Mouse (Mus musculus): Measurements from ENCODE around the gene Btbd6. TPM values are rescaled to one million over a fixed set of nuclear protein-coding genes. Genes with fewer than 3 reads are reported as not detected.

The Btbd6 gene
- total RNA-seq, 2 experiments from 2014 or later, result 7.3 to 10.2 TPM

- intact Hi-C loops (cut with DNase I; ENCODE audit: low total_unique reads), result no loop called here
These were observed 24.2 kb downstream of the Btbd6 start, which contains the start of gene Brf1 for GRCm38 (mm10) chr12:113000294-113001132. Gene Brf1, minus strand, starts transcription at chr12:113000704.

GRCm38 (mm10) chr12:113001133-113001474, 24.8 kb downstream of the Btbd6 start:
- intact Hi-C loops (cut with DNase I; ENCODE audit: low total_unique reads), result no loop called here

More at GRCm38 (mm10) chr12:113000294-113001132, 24.2 kb downstream of the Btbd6 start, which contains the start of gene Brf1:
- DNase-seq, result peak; percentile 97

GRCm38 (mm10) chr12:113002667-113003066, 26.4 kb downstream of the Btbd6 start:
- no peak for DNase-seq
- intact Hi-C loops (cut with DNase I; ENCODE audit: low total_unique reads), result no loop called here

More at GRCm38 (mm10) chr12:113001133-113001474, 24.8 kb downstream of the Btbd6 start:
- no peak for DNase-seq

- no peak for DNase-seq
- intact Hi-C loops (cut with DNase I; ENCODE audit: low total_unique reads), result no loop called here
These were observed 27.7 kb downstream of the Btbd6 start for GRCm38 (mm10) chr12:113004011-113004410.

GRCm38 (mm10) chr12:113004993-113005392, 28.7 kb downstream of the Btbd6 start:
- intact Hi-C loops (cut with DNase I; ENCODE audit: low total_unique reads), result loop anchor here (5.0 kb wide), 2 partner anchors 42 to 152 kb away; partner anchors contain the start of gene Tedc1
- DNase-seq, result peak; percentile 66

GRCm38 (mm10) chr12:113011702-113012360, 35.5 kb downstream of the Btbd6 start:
- intact Hi-C loops (cut with DNase I; ENCODE audit: low total_unique reads), result no loop called here
- DNase-seq, result no peak

GRCm38 (mm10) chr12:113012443-113012842, 36.2 kb downstream of the Btbd6 start:
- intact Hi-C loops (cut with DNase I; ENCODE audit: low total_unique reads), result no loop called here
- DNase-seq, result no peak

GRCm38 (mm10) chr12:113013021-113013491, 36.8 kb downstream of the Btbd6 start:
- intact Hi-C loops (cut with DNase I; ENCODE audit: low total_unique reads), result no loop called here
- peak; percentile 66 for DNase-seq

GRCm38 (mm10) chr12:113013604-113014558, 37.6 kb downstream of the Btbd6 start, which contains the start of gene Pacs2:
Gene Pacs2, plus strand, starts transcription at chr12:113014508.
- DNase-seq, result peak; percentile 96
- intact Hi-C loops (cut with DNase I; ENCODE audit: low total_unique reads), result no loop called here

GRCm38 (mm10) chr12:113014561-113015556, 38.6 kb downstream of the Btbd6 start:
- intact Hi-C loops (cut with DNase I; ENCODE audit: low total_unique reads), result no loop called here

GRCm38 (mm10) chr12:113015956-113016355, 39.7 kb downstream of the Btbd6 start:
- no peak for DNase-seq
- intact Hi-C loops (cut with DNase I; ENCODE audit: low total_unique reads), result no loop called here

More at GRCm38 (mm10) chr12:113014561-113015556, 38.6 kb downstream of the Btbd6 start:
- peak; percentile 35 for DNase-seq

- DNase-seq, result no peak
- intact Hi-C loops (cut with DNase I; ENCODE audit: low total_unique reads), result no loop called here
These were observed 40.7 kb downstream of the Btbd6 start for GRCm38 (mm10) chr12:113016976-113017375.

- DNase-seq, result no peak
- intact Hi-C loops (cut with DNase I; ENCODE audit: low total_unique reads), result no loop called here
These were observed 41.2 kb downstream of the Btbd6 start for GRCm38 (mm10) chr12:113017429-113017984.

GRCm38 (mm10) chr12:113018763-113019162, 42.5 kb downstream of the Btbd6 start:
- no peak for DNase-seq
- intact Hi-C loops (cut with DNase I; ENCODE audit: low total_unique reads), result no loop called here

GRCm38 (mm10) chr12:113021488-113021887, 45.2 kb downstream of the Btbd6 start:
- intact Hi-C loops (cut with DNase I; ENCODE audit: low total_unique reads), result no loop called here
- DNase-seq, result no peak

- DNase-seq, result no peak
These were observed 46.8 kb downstream of the Btbd6 start for GRCm38 (mm10) chr12:113023082-113023481.

GRCm38 (mm10) chr12:113026557-113026956, 50.3 kb downstream of the Btbd6 start:
- intact Hi-C loops (cut with DNase I; ENCODE audit: low total_unique reads), result no loop called here
- DNase-seq, result no peak

More at GRCm38 (mm10) chr12:113023082-113023481, 46.8 kb downstream of the Btbd6 start:
- intact Hi-C loops (cut with DNase I; ENCODE audit: low total_unique reads), result no loop called here

GRCm38 (mm10) chr12:113027495-113027894, 51.2 kb downstream of the Btbd6 start:
- no peak for DNase-seq
- intact Hi-C loops (cut with DNase I; ENCODE audit: low total_unique reads), result no loop called here
